Mouse (Mus musculus) cerebellum, postnatal 36 days (tissue): ENCODE results near the gene Mrpl52.
A peak's percentile ranks its signal among the peaks of the same experiment; 100 is the strongest.

Source experiments
- DNase-seq, 2 experiments: peaks; one replicate each; pipeline ENCODE4 v3.0.0; 2021 to 2022; ENCODE audit warnings: mixed read lengths in 2 of 2

Mrpl52 gene

GRCm38 (mm10) chr14:54412629-54413170, 14.0 kb upstream of the Mrpl52 start:
- DNase-seq, result peak; percentile 18 to 45

- DNase-seq, result no peak
Observed at GRCm38 (mm10) chr14:54413877-54414700, 12.6 kb upstream of the Mrpl52 start.

- DNase-seq, result no peak
Observed at GRCm38 (mm10) chr14:54415241-54416020, 11.3 kb upstream of the Mrpl52 start.

GRCm38 (mm10) chr14:54416229-54416775, 10.4 kb upstream of the Mrpl52 start:
- no peak for DNase-seq

GRCm38 (mm10) chr14:54416830-54417229, 9.9 kb upstream of the Mrpl52 start:
- no peak for DNase-seq

GRCm38 (mm10) chr14:54417623-54418081, 9.1 kb upstream of the Mrpl52 start, which contains the start of gene Slc7a7:
Gene Slc7a7, minus strand, starts transcription at chr14:54417780.
- DNase-seq, result no peak

- DNase-seq, result no peak
Observed at GRCm38 (mm10) chr14:54421014-54421413, 5.7 kb upstream of the Mrpl52 start.

GRCm38 (mm10) chr14:54423406-54423805, 3.3 kb upstream of the Mrpl52 start:
- no peak for DNase-seq

GRCm38 (mm10) chr14:54424634-54425033, 2.1 kb upstream of the Mrpl52 start:
- DNase-seq, result no peak

- DNase-seq, result no peak
Observed at GRCm38 (mm10) chr14:54425540-54425939, 1.2 kb upstream of the Mrpl52 start.

GRCm38 (mm10) chr14:54426003-54426688, 563 bp upstream of the Mrpl52 start:
- DNase-seq, result no peak

- no peak for DNase-seq
Observed at GRCm38 (mm10) chr14:54427696-54428095, 987 bp downstream of the Mrpl52 start.

GRCm38 (mm10) chr14:54428421-54428820, 1.7 kb downstream of the Mrpl52 start:
- no peak for DNase-seq

GRCm38 (mm10) chr14:54429332-54430093, 2.8 kb downstream of the Mrpl52 start:
- no peak for DNase-seq

GRCm38 (mm10) chr14:54430406-54431145, 3.9 kb downstream of the Mrpl52 start:
- DNase-seq, result no peak

GRCm38 (mm10) chr14:54431334-54432077, 4.8 kb downstream of the Mrpl52 start, which contains the start of gene Mmp14:
Gene Mmp14, plus strand, starts transcription at chr14:54431612.
- DNase-seq, result peak in 1 of 2 experiments; percentile 15

- peak in 1 of 2 experiments; percentile 14 for DNase-seq
Observed at GRCm38 (mm10) chr14:54432078-54432836, 5.5 kb downstream of the Mrpl52 start.

- DNase-seq, result peak in 1 of 2 experiments; percentile 11
Observed at GRCm38 (mm10) chr14:54432837-54433830, 6.4 kb downstream of the Mrpl52 start.
